Mouse (Mus musculus) activated CD4-positive, CD25-positive, alpha-beta regulatory T cell, adult 4 months (primary cell): ENCODE measurements around the gene Erich4. TPM values are rescaled to one million over a fixed set of nuclear protein-coding genes. Genes with fewer than 3 reads are reported as not detected.
"Not testable (repeated sequence)": the region's sequence is repeated elsewhere in the genome, so short reads cannot be mapped to it uniquely, and the experiment has no call there.

Experiments used
- ATAC-seq: one replicate; pipeline ENCODE4 v1.8.0; 2017
- polyA plus RNA-seq, 2 experiments: library from polyadenylated mRNA; unstranded; fragments of 100-300 nt; shearing (Covaris generic); gene quantifications; one replicate each; pipeline ENCODE4 v1.2.1; 2017

Gene Erich4
- polyA plus RNA-seq, 2 experiments from 2014 or later = not detected

GRCm38 (mm10) chr7:25576793-25577437, 38.8 kb downstream of the Erich4 start:
- ATAC-seq = peak; percentile 90

DNA sequence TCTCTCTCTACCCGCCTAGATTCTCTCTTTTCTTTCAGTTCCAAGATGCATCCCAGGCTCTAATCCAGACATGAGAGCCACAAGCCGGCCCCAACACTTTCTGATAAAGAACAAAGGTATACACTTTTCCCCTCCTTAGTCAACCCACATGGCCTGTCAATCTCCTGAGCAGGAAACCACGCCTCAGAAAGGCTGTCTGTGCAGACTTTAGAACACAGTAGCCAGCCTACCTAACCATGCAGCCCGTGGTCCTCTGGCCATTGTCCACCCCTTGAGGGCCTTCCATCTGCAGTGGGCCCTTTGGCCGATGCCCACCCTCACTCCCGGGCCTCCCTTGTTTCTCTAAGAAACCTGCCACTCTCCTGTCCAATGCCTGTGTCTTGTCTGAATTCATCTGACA, 39.4 kb downstream of the Erich4 start:
- ATAC-seq = not testable (repeated sequence)

DNA sequence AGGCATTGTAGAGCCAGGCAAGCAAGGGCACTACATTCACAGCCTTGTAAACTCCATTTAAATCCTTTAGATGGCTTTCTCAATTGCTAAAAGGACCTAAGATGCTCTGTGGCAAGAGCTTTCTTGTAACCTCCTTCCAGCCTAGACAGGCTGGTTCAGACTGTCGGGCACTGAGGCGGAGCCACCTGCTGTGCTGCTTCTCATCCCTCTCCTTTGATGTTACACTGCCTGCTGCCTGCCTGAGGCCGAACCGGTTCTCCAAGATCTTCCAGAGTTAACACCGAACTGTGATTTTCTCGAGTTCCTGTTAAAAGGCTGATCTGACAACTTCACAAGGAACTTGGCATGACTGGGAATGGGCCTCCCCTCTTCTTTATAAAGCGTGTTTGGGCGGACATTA, 39.8 kb downstream of the Erich4 start:
- no peak for ATAC-seq

GRCm38 (mm10) chr7:25575105-25575504, 40.6 kb downstream of the Erich4 start:
- no peak for ATAC-seq

DNA sequence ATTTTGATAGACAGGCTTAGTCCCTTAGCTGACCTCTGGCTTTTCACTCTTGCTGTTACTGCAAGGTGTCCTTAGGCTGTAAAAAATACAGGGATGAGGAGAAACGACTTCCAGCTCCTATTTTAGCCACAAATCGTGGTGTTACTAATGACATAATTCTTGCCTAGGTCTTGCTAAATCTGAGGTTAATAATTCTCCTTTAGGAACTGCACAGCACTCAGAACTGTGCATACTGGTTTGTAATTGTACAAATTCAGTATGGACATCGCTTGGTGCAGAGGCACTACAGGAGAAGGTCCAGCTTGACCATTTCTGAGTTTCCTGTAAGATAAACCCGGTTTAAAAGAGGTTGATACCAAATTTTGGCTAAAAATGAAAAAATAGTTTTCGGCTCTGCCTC, 41.9 kb downstream of the Erich4 start:
- not testable (repeated sequence) for ATAC-seq

DNA sequence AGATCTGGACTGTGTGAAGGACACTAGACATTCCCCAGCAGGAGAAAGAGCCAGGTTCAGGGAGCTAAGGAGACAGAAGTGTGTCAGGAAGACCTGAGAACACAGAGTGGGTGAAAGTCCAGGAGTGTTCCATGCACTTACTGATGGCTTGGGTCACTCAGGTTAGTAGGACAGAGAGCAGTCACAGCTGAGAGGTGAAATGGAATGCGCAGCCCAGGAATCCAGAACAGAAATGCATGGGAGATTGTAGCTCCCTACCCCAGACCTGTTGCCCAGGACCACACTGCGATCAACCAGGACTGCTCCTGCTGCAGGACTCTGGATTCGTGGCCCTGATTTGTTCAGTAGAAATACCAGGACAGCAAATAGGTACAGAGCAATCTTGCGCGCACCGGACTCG, 47.0 kb downstream of the Erich4 start:
- no peak for ATAC-seq

Other genes with a start within 250 kb of the Erich4 start
- not detected for gene Cnfn, start 246.2 kb downstream of the Erich4 start, polyA plus RNA-seq
- 10 to 100 TPM in 1 of 2 experiments, 1 to 10 TPM in 1; 8.5 to 10.7 TPM for gene Lipe, start 217.2 kb downstream of the Erich4 start, polyA plus RNA-seq
- not detected for gene Cxcl17, start 203.0 kb downstream of the Erich4 start, polyA plus RNA-seq
- under 1 TPM in 1 of 2 experiments, not detected in 1; 0.33 TPM for gene Ceacam1, start 138.3 kb downstream of the Erich4 start, polyA plus RNA-seq
- not detected for gene Ceacam2, start 76.0 kb downstream of the Erich4 start, polyA plus RNA-seq
- gene Dmac2, start 3.5 kb upstream of the Erich4 start, polyA plus RNA-seq = 10 to 100 TPM; 36.4 to 42.7 TPM
- under 1 TPM; 0.21 to 0.79 TPM for gene B3gnt8, start 10.8 kb upstream of the Erich4 start, polyA plus RNA-seq
- 10 to 100 TPM; 15.3 to 15.8 TPM for gene Bckdha, start 43.1 kb upstream of the Erich4 start, polyA plus RNA-seq
- gene Exosc5, start 43.3 kb upstream of the Erich4 start, polyA plus RNA-seq = 100 to 1,000 TPM in 1 of 2 experiments, 10 to 100 TPM in 1; 94.5 to 110 TPM
- gene Tmem91, start 59.3 kb upstream of the Erich4 start, polyA plus RNA-seq = 10 to 100 TPM; 10.4 to 11.6 TPM
- gene B9d2, start 64.9 kb upstream of the Erich4 start, polyA plus RNA-seq = 10 to 100 TPM; 54.0 to 70.8 TPM
- gene Tgfb1, start 71.1 kb upstream of the Erich4 start, polyA plus RNA-seq = 1 to 10 TPM; 4.7 to 8.6 TPM
- gene Ccdc97, start 103.2 kb upstream of the Erich4 start, polyA plus RNA-seq = 10 to 100 TPM; 31.1 to 46.9 TPM
- 10 to 100 TPM; 47.1 to 58.0 TPM for gene Hnrnpul1, start 138.9 kb upstream of the Erich4 start, polyA plus RNA-seq
- 10 to 100 TPM; 16.5 to 26.4 TPM for gene Axl, start 172.8 kb upstream of the Erich4 start, polyA plus RNA-seq
- gene Cyp2s1, start 201.0 kb upstream of the Erich4 start, polyA plus RNA-seq = 1 to 10 TPM; 3.2 to 4.9 TPM